Mouse (Mus musculus): ENCODE data around the gene Chst3. TPM values are rescaled to one million over a fixed set of nuclear protein-coding genes. Genes with fewer than 3 reads are reported as not detected.
"Not testable (repeated sequence)": the region's sequence is repeated elsewhere in the genome, so short reads cannot be mapped to it uniquely, and the experiment has no call there.

Gene Chst3
- polyA plus RNA-seq, 1 experiment from 2014 or later, result 3.2 TPM

GRCm38 (mm10) chr10:60168306-60168705 lies 50.8 kb downstream of the Chst3 start:
- H3K4me1 ChIP-seq (replicated peaks; ENCODE audit: control insufficient read depth, insufficient read depth, low read length), result no peaks in the 10 kb centered on the region
- H3K36me3 ChIP-seq (ENCODE audit: control insufficient read depth, insufficient read depth, low read length), result no peaks in the 10 kb centered on the region
- ATAC-seq (replicated peaks; ENCODE audit: low FRiP score), result no peak
- no peaks in the 10 kb centered on the region for H3K9me3 ChIP-seq (ENCODE audit: control insufficient read depth, low read length)
- H3K9ac ChIP-seq (ENCODE audit: low read length), result no peak overlapping the region
- H3K27ac ChIP-seq (ENCODE audit: low read depth, low read length), result no peak overlapping the region
- no peak overlapping the region for H3K4me2 ChIP-seq (ENCODE audit: low read depth, low read length, severe bottlenecking)
- H3K27me3 ChIP-seq (ENCODE audit: control insufficient read depth, insufficient read depth, low read length), result no peaks in the 10 kb centered on the region
- WGBS, result 65% methylated on average over 2 of the region's 2 CpGs
- no peak for DNase-seq (ENCODE audit: low spot score)
- no peak overlapping the region for H3K4me3 ChIP-seq (ENCODE audit: low read depth, low read length)

GRCm38 (mm10) chr10:60166068-60166467 lies 53.0 kb downstream of the Chst3 start:
- H3K9me3 ChIP-seq (ENCODE audit: control insufficient read depth, low read length), result no peaks in the 10 kb centered on the region
- 14% methylated on average over 3 of the region's 3 CpGs for WGBS
- H3K36me3 ChIP-seq (ENCODE audit: control insufficient read depth, insufficient read depth, low read length), result no peaks in the 10 kb centered on the region
- H3K27ac ChIP-seq (ENCODE audit: low read depth, low read length), result no peak overlapping the region
- ATAC-seq (replicated peaks; ENCODE audit: low FRiP score), result no peak
- DNase-seq (ENCODE audit: low spot score), result no peak
- H3K4me2 ChIP-seq (ENCODE audit: low read depth, low read length, severe bottlenecking), result no peak overlapping the region
- H3K27me3 ChIP-seq (ENCODE audit: control insufficient read depth, insufficient read depth, low read length), result no peaks in the 10 kb centered on the region
- H3K4me1 ChIP-seq (replicated peaks; ENCODE audit: control insufficient read depth, insufficient read depth, low read length), result no peaks in the 10 kb centered on the region
- no peak overlapping the region for H3K4me3 ChIP-seq (ENCODE audit: low read depth, low read length)
- H3K9ac ChIP-seq (ENCODE audit: low read length), result no peak overlapping the region

- DNase-seq (ENCODE audit: low spot score), result no peak
- ATAC-seq (replicated peaks; ENCODE audit: low FRiP score), result no peak
- WGBS, result 84% methylated on average over 1 of the region's 1 CpGs
Observed at GRCm38 (mm10) chr10:60164869-60165268, 54.2 kb downstream of the Chst3 start.

GRCm38 (mm10) chr10:60162973-60163255 lies 56.1 kb downstream of the Chst3 start:
- WGBS, result 93% methylated on average over 6 of the region's 6 CpGs
- no peaks in the 10 kb centered on the region for H3K27me3 ChIP-seq (ENCODE audit: control insufficient read depth, insufficient read depth, low read length)
- no peak overlapping the region for H3K4me3 ChIP-seq (ENCODE audit: low read depth, low read length)
- no peak overlapping the region for H3K9ac ChIP-seq (ENCODE audit: low read length)
- no peak for ATAC-seq (replicated peaks; ENCODE audit: low FRiP score)
- no peak overlapping the region for H3K27ac ChIP-seq (ENCODE audit: low read depth, low read length)
- DNase-seq (ENCODE audit: low spot score), result no peak
- H3K36me3 ChIP-seq (ENCODE audit: control insufficient read depth, insufficient read depth, low read length), result no peaks in the 10 kb centered on the region
- no peak overlapping the region for H3K4me2 ChIP-seq (ENCODE audit: low read depth, low read length, severe bottlenecking)
- H3K9me3 ChIP-seq (ENCODE audit: control insufficient read depth, low read length), result no peaks in the 10 kb centered on the region
- no peaks in the 10 kb centered on the region for H3K4me1 ChIP-seq (replicated peaks; ENCODE audit: control insufficient read depth, insufficient read depth, low read length)

More at GRCm38 (mm10) chr10:60164869-60165268, 54.2 kb downstream of the Chst3 start:
- H3K27ac ChIP-seq (ENCODE audit: low read depth, low read length), result no peak overlapping the region
- no peaks in the 10 kb centered on the region for H3K27me3 ChIP-seq (ENCODE audit: control insufficient read depth, insufficient read depth, low read length)
- H3K9me3 ChIP-seq (ENCODE audit: control insufficient read depth, low read length), result no peaks in the 10 kb centered on the region
- no peak overlapping the region for H3K9ac ChIP-seq (ENCODE audit: low read length)
- H3K4me1 ChIP-seq (replicated peaks; ENCODE audit: control insufficient read depth, insufficient read depth, low read length), result no peaks in the 10 kb centered on the region
- H3K4me2 ChIP-seq (ENCODE audit: low read depth, low read length, severe bottlenecking), result no peak overlapping the region
- H3K4me3 ChIP-seq (ENCODE audit: low read depth, low read length), result no peak overlapping the region
- H3K36me3 ChIP-seq (ENCODE audit: control insufficient read depth, insufficient read depth, low read length), result no peaks in the 10 kb centered on the region

- not testable (repeated sequence) for H3K36me3 ChIP-seq (ENCODE audit: control insufficient read depth, insufficient read depth, low read length); DNase-seq (ENCODE audit: low spot score); H3K27me3 ChIP-seq (ENCODE audit: control insufficient read depth, insufficient read depth, low read length); ATAC-seq (replicated peaks; ENCODE audit: low FRiP score); H3K9me3 ChIP-seq (ENCODE audit: control insufficient read depth, low read length); H3K4me3 ChIP-seq (ENCODE audit: low read depth, low read length); H3K4me2 ChIP-seq (ENCODE audit: low read depth, low read length, severe bottlenecking); H3K9ac ChIP-seq (ENCODE audit: low read length); H3K4me1 ChIP-seq (replicated peaks; ENCODE audit: control insufficient read depth, insufficient read depth, low read length); H3K27ac ChIP-seq (ENCODE audit: low read depth, low read length)
- 86% methylated on average over 8 of the region's 8 CpGs for WGBS
Observed at GRCm38 (mm10) chr10:60162184-60162972, 56.7 kb downstream of the Chst3 start.

- not testable (repeated sequence) for ATAC-seq (replicated peaks; ENCODE audit: low FRiP score); H3K9me3 ChIP-seq (ENCODE audit: control insufficient read depth, low read length); H3K4me1 ChIP-seq (replicated peaks; ENCODE audit: control insufficient read depth, insufficient read depth, low read length); H3K36me3 ChIP-seq (ENCODE audit: control insufficient read depth, insufficient read depth, low read length); DNase-seq (ENCODE audit: low spot score); H3K4me2 ChIP-seq (ENCODE audit: low read depth, low read length, severe bottlenecking); H3K4me3 ChIP-seq (ENCODE audit: low read depth, low read length); H3K27ac ChIP-seq (ENCODE audit: low read depth, low read length); H3K9ac ChIP-seq (ENCODE audit: low read length); H3K27me3 ChIP-seq (ENCODE audit: control insufficient read depth, insufficient read depth, low read length)
- WGBS, result 81% methylated on average over 3 of the region's 3 CpGs
Observed at GRCm38 (mm10) chr10:60161397-60161796, 57.7 kb downstream of the Chst3 start.

GRCm38 (mm10) chr10:60158144-60158543 lies 60.9 kb downstream of the Chst3 start:
- no peak for ATAC-seq (replicated peaks; ENCODE audit: low FRiP score)
- Histone ChIP-seq H3K27ac (ENCODE audit: low read depth, low read length) (no peak overlapping the region), H3K36me3 (ENCODE audit: control insufficient read depth, insufficient read depth, low read length) (no peaks in the 10 kb centered on the region), H3K4me3 (ENCODE audit: low read depth, low read length) (no peak overlapping the region), H3K4me1 (replicated peaks; ENCODE audit: control insufficient read depth, insufficient read depth, low read length) (no peaks in the 10 kb centered on the region), H3K4me2 (ENCODE audit: low read depth, low read length, severe bottlenecking) (no peak overlapping the region), H3K9me3 (ENCODE audit: control insufficient read depth, low read length) (no peaks in the 10 kb centered on the region), H3K9ac (ENCODE audit: low read length) (no peak overlapping the region), H3K27me3 (ENCODE audit: control insufficient read depth, insufficient read depth, low read length) (no peaks in the 10 kb centered on the region)
- DNase-seq (ENCODE audit: low spot score), result no peak
- 90% methylated on average over 3 of the region's 3 CpGs for WGBS

GRCm38 (mm10) chr10:60156016-60156415 lies 63.0 kb downstream of the Chst3 start:
- Histone ChIP-seq H3K4me2 (ENCODE audit: low read depth, low read length, severe bottlenecking) (no peak overlapping the region), H3K9ac (ENCODE audit: low read length) (no peak overlapping the region), H3K27ac (ENCODE audit: low read depth, low read length) (no peak overlapping the region), H3K36me3 (ENCODE audit: control insufficient read depth, insufficient read depth, low read length) (no peaks in the 10 kb centered on the region), H3K9me3 (ENCODE audit: control insufficient read depth, low read length) (no peaks in the 10 kb centered on the region), H3K4me1 (replicated peaks; ENCODE audit: control insufficient read depth, insufficient read depth, low read length) (no peaks in the 10 kb centered on the region), H3K4me3 (ENCODE audit: low read depth, low read length) (no peak overlapping the region), H3K27me3 (ENCODE audit: control insufficient read depth, insufficient read depth, low read length) (no peaks in the 10 kb centered on the region)
- DNase-seq (ENCODE audit: low spot score), result no peak
- no peak for ATAC-seq (replicated peaks; ENCODE audit: low FRiP score)

GRCm38 (mm10) chr10:60151107-60151663 lies 67.9 kb downstream of the Chst3 start:
- Histone ChIP-seq H3K4me3 (ENCODE audit: low read depth, low read length) (no peak overlapping the region), H3K4me1 (replicated peaks; ENCODE audit: control insufficient read depth, insufficient read depth, low read length) (no peaks in the 10 kb centered on the region), H3K27ac (ENCODE audit: low read depth, low read length) (no peak overlapping the region), H3K9me3 (ENCODE audit: control insufficient read depth, low read length) (no peaks in the 10 kb centered on the region), H3K4me2 (ENCODE audit: low read depth, low read length, severe bottlenecking) (no peak overlapping the region), H3K9ac (ENCODE audit: low read length) (no peak overlapping the region; the same call in 1 of the 2 replicates), H3K36me3 (ENCODE audit: control insufficient read depth, insufficient read depth, low read length) (no peaks in the 10 kb centered on the region), H3K27me3 (ENCODE audit: control insufficient read depth, insufficient read depth, low read length) (no peaks in the 10 kb centered on the region; the same call in 1 of the 2 replicates)
- ATAC-seq (replicated peaks; ENCODE audit: low FRiP score) (no peak), DNase-seq (ENCODE audit: low spot score) (no peak)
- 69% methylated on average over 6 of the region's 6 CpGs for WGBS

All from forebrain, embryonic 11.5 days (tissue).